Mouse (Mus musculus): ENCODE data around the gene Tnfsf10. TPM values are rescaled to one million over a fixed set of nuclear protein-coding genes. Genes with fewer than 3 reads are reported as not detected.
A peak's percentile ranks its signal among the peaks of the same experiment; 100 is the strongest.
"Not testable (repeated sequence)": the region's sequence is repeated elsewhere in the genome, so short reads cannot be mapped to it uniquely, and the experiment has no call there.

Gene Tnfsf10
- polyA plus RNA-seq, 1 experiment from 2014 or later = 0.10 TPM

GRCm38 (mm10) chr3:27283071-27283713, 33.6 kb upstream of the Tnfsf10 start:
- H3K4me3 ChIP-seq (ENCODE audit: low read depth, low read length) = peak overlapping the region; percentile 34
- H3K27ac ChIP-seq (ENCODE audit: low read length) = peak overlapping the region; percentile 69
- no peaks in the 10 kb centered on the region for H3K27me3 ChIP-seq (ENCODE audit: control insufficient read depth, insufficient read depth, low read depth, low read length)
- peak overlapping the region; percentile 53 for H3K9ac ChIP-seq (ENCODE audit: low read depth, low read length)
- peak; percentile 76 for ATAC-seq
- H3K9me3 ChIP-seq (replicated peaks; ENCODE audit: control insufficient read depth, low read length, poor library complexity, severe bottlenecking) = no peaks in the 10 kb centered on the region
- peak overlapping the region; percentile 87 for H3K4me2 ChIP-seq (ENCODE audit: low read length)
- H3K4me1 ChIP-seq (ENCODE audit: control insufficient read depth, insufficient read depth, low read length) = peaks cover 13% of the 10 kb centered on the region; the same call in 1 of the 2 replicates
- WGBS = 1% methylated on average over 27 of the region's 27 CpGs
- H3K36me3 ChIP-seq (ENCODE audit: control insufficient read depth, insufficient read depth, low read length) = no peaks in the 10 kb centered on the region

GRCm38 (mm10) chr3:27283796-27284195, 33.0 kb upstream of the Tnfsf10 start:
- Histone ChIP-seq H3K27me3 (ENCODE audit: control insufficient read depth, insufficient read depth, low read depth, low read length) (no peaks in the 10 kb centered on the region), H3K4me1 (ENCODE audit: control insufficient read depth, insufficient read depth, low read length) (peaks cover 13% of the 10 kb centered on the region; the same call in 1 of the 2 replicates), H3K4me3 (ENCODE audit: low read depth, low read length) (peak overlapping the region; percentile 34), H3K9me3 (replicated peaks; ENCODE audit: control insufficient read depth, low read length, poor library complexity, severe bottlenecking) (no peaks in the 10 kb centered on the region), H3K36me3 (ENCODE audit: control insufficient read depth, insufficient read depth, low read length) (no peaks in the 10 kb centered on the region), H3K4me2 (ENCODE audit: low read length) (peak overlapping the region; percentile 87), H3K27ac (ENCODE audit: low read length) (no peak overlapping the region), H3K9ac (ENCODE audit: low read depth, low read length) (peak overlapping the region; percentile 53; the same call in 1 of the 2 replicates)
- WGBS = 29% methylated on average over 7 of the region's 7 CpGs
- ATAC-seq = peak; percentile 30

- Histone ChIP-seq H3K4me2 (ENCODE audit: low read length) (no peak overlapping the region), H3K4me3 (ENCODE audit: low read depth, low read length) (no peak overlapping the region), H3K9me3 (replicated peaks; ENCODE audit: control insufficient read depth, low read length, poor library complexity, severe bottlenecking) (no peaks in the 10 kb centered on the region), H3K9ac (ENCODE audit: low read depth, low read length) (no peak overlapping the region), H3K27me3 (ENCODE audit: control insufficient read depth, insufficient read depth, low read depth, low read length) (no peaks in the 10 kb centered on the region), H3K27ac (ENCODE audit: low read length) (no peak overlapping the region), H3K4me1 (ENCODE audit: control insufficient read depth, insufficient read depth, low read length) (peaks cover 13% of the 10 kb centered on the region; the same call in 1 of the 2 replicates), H3K36me3 (ENCODE audit: control insufficient read depth, insufficient read depth, low read length) (no peaks in the 10 kb centered on the region)
- 92% methylated on average over 5 of the region's 5 CpGs for WGBS
- ATAC-seq = no peak
Measured at GRCm38 (mm10) chr3:27284227-27284626, 32.6 kb upstream of the Tnfsf10 start.

- ATAC-seq = no peak
- H3K9me3 ChIP-seq (replicated peaks; ENCODE audit: control insufficient read depth, low read length, poor library complexity, severe bottlenecking) = no peaks in the 10 kb centered on the region
- no peak overlapping the region for H3K4me2 ChIP-seq (ENCODE audit: low read length)
- no peak overlapping the region for H3K9ac ChIP-seq (ENCODE audit: low read depth, low read length)
- no peaks in the 10 kb centered on the region for H3K36me3 ChIP-seq (ENCODE audit: control insufficient read depth, insufficient read depth, low read length)
- no peaks in the 10 kb centered on the region for H3K27me3 ChIP-seq (ENCODE audit: control insufficient read depth, insufficient read depth, low read depth, low read length)
- H3K4me1 ChIP-seq (ENCODE audit: control insufficient read depth, insufficient read depth, low read length) = peaks cover 13% of the 10 kb centered on the region; the same call in 1 of the 2 replicates
- WGBS = 86% methylated on average over 9 of the region's 9 CpGs
- no peak overlapping the region for H3K4me3 ChIP-seq (ENCODE audit: low read depth, low read length)
- H3K27ac ChIP-seq (ENCODE audit: low read length) = no peak overlapping the region
Measured at GRCm38 (mm10) chr3:27285072-27285471, 31.8 kb upstream of the Tnfsf10 start.

GRCm38 (mm10) chr3:27288301-27288700, 28.5 kb upstream of the Tnfsf10 start:
- Histone ChIP-seq H3K4me2 (ENCODE audit: low read length) (no peak overlapping the region), H3K36me3 (ENCODE audit: control insufficient read depth, insufficient read depth, low read length) (no peaks in the 10 kb centered on the region), H3K9ac (ENCODE audit: low read depth, low read length) (no peak overlapping the region), H3K9me3 (replicated peaks; ENCODE audit: control insufficient read depth, low read length, poor library complexity, severe bottlenecking) (no peaks in the 10 kb centered on the region), H3K4me3 (ENCODE audit: low read depth, low read length) (no peak overlapping the region), H3K27me3 (ENCODE audit: control insufficient read depth, insufficient read depth, low read depth, low read length) (no peaks in the 10 kb centered on the region), H3K4me1 (ENCODE audit: control insufficient read depth, insufficient read depth, low read length) (peaks cover 5% of the 10 kb centered on the region; the same call in 1 of the 2 replicates), H3K27ac (ENCODE audit: low read length) (no peak overlapping the region)
- 81% methylated on average over 2 of the region's 2 CpGs for WGBS
- no peak for ATAC-seq

- ATAC-seq = no peak
- H3K36me3 ChIP-seq (ENCODE audit: control insufficient read depth, insufficient read depth, low read length) = no peaks in the 10 kb centered on the region
- no peaks in the 10 kb centered on the region for H3K27me3 ChIP-seq (ENCODE audit: control insufficient read depth, insufficient read depth, low read depth, low read length)
- no peak overlapping the region for H3K4me2 ChIP-seq (ENCODE audit: low read length)
- no peak overlapping the region for H3K9ac ChIP-seq (ENCODE audit: low read depth, low read length)
- no peak overlapping the region for H3K27ac ChIP-seq (ENCODE audit: low read length)
- WGBS = 67% methylated on average over 8 of the region's 8 CpGs
- no peak overlapping the region for H3K4me3 ChIP-seq (ENCODE audit: low read depth, low read length)
- no peaks in the 10 kb centered on the region for H3K9me3 ChIP-seq (replicated peaks; ENCODE audit: control insufficient read depth, low read length, poor library complexity, severe bottlenecking)
- no peaks in the 10 kb centered on the region for H3K4me1 ChIP-seq (ENCODE audit: control insufficient read depth, insufficient read depth, low read length)
Measured at GRCm38 (mm10) chr3:27288909-27289308, 27.9 kb upstream of the Tnfsf10 start.

- Histone ChIP-seq H3K27me3 (ENCODE audit: control insufficient read depth, insufficient read depth, low read depth, low read length) (no peaks in the 10 kb centered on the region), H3K9ac (ENCODE audit: low read depth, low read length) (no peak overlapping the region), H3K4me3 (ENCODE audit: low read depth, low read length) (no peak overlapping the region), H3K4me1 (ENCODE audit: control insufficient read depth, insufficient read depth, low read length) (no peaks in the 10 kb centered on the region), H3K36me3 (ENCODE audit: control insufficient read depth, insufficient read depth, low read length) (no peaks in the 10 kb centered on the region), H3K4me2 (ENCODE audit: low read length) (no peak overlapping the region), H3K27ac (ENCODE audit: low read length) (no peak overlapping the region), H3K9me3 (replicated peaks; ENCODE audit: control insufficient read depth, low read length, poor library complexity, severe bottlenecking) (no peaks in the 10 kb centered on the region)
- 79% methylated on average over 5 of the region's 5 CpGs for WGBS
- ATAC-seq = no peak
Measured at GRCm38 (mm10) chr3:27290285-27290684, 26.5 kb upstream of the Tnfsf10 start.

GRCm38 (mm10) chr3:27290945-27291344, 25.9 kb upstream of the Tnfsf10 start:
- ATAC-seq; H3K9ac ChIP-seq (ENCODE audit: low read depth, low read length); H3K36me3 ChIP-seq (ENCODE audit: control insufficient read depth, insufficient read depth, low read length); H3K4me1 ChIP-seq (ENCODE audit: control insufficient read depth, insufficient read depth, low read length); H3K9me3 ChIP-seq (replicated peaks; ENCODE audit: control insufficient read depth, low read length, poor library complexity, severe bottlenecking); H3K4me3 ChIP-seq (ENCODE audit: low read depth, low read length); H3K4me2 ChIP-seq (ENCODE audit: low read length); H3K27me3 ChIP-seq (ENCODE audit: control insufficient read depth, insufficient read depth, low read depth, low read length); H3K27ac ChIP-seq (ENCODE audit: low read length): not testable (repeated sequence)
- 92% methylated on average over 5 of the region's 5 CpGs for WGBS

GRCm38 (mm10) chr3:27291411-27291810, 25.4 kb upstream of the Tnfsf10 start:
- not testable (repeated sequence) for H3K4me2 ChIP-seq (ENCODE audit: low read length); H3K9ac ChIP-seq (ENCODE audit: low read depth, low read length); H3K4me3 ChIP-seq (ENCODE audit: low read depth, low read length); ATAC-seq; H3K36me3 ChIP-seq (ENCODE audit: control insufficient read depth, insufficient read depth, low read length); H3K4me1 ChIP-seq (ENCODE audit: control insufficient read depth, insufficient read depth, low read length); H3K9me3 ChIP-seq (replicated peaks; ENCODE audit: control insufficient read depth, low read length, poor library complexity, severe bottlenecking); H3K27me3 ChIP-seq (ENCODE audit: control insufficient read depth, insufficient read depth, low read depth, low read length); H3K27ac ChIP-seq (ENCODE audit: low read length)
- 93% methylated on average over 4 of the region's 4 CpGs for WGBS

Data from midbrain, embryonic 16.5 days (tissue).